Comparison of ENCODE assay signal across 21 mouse cellular contexts in the genomic region with DNA sequence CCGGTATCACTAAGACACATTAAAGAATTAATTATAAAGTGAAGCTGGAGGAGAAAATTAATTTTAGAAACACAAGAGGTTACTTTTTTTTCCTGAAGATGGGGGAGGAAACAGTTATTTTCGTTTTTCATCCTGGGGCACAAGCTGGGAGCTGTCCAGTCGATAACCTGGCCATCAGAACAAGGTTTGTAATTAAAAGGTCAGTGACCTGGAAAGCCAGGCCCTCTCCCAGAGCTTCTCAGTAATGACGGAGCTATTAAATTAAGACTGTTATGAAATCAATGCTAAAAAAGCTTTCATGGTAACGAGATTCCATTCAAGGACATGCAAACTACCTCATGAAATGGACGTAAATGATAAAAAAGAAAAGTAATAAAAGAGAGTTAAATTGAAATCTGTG.
"Had no signal": no experiment of that assay in that cellular context is flagged by ENCODE, and none has a peak within 500 bp of the region (broad histone marks: within the 10 kb centered on the region; RNA-seq: fewer than 3 reads in every experiment).

No protein-coding gene starts in this region.

- H3K36me3 ChIP-seq: stomach, embryonic 15.5 days had no signal

- H3K27ac ChIP-seq: hindbrain, postnatal 0 days; layer of hippocampus, adult 2 months; limb, embryonic 10.5 days; limb, embryonic 13.5 days; liver, embryonic 14.5 days; lung, embryonic 15.5 days; stomach, embryonic 15.5 days had no signal

- H3K27me3 ChIP-seq: limb, embryonic 13.5 days; lung, embryonic 15.5 days; stomach, embryonic 15.5 days had no signal

- ATAC-seq: hindbrain, postnatal 0 days; inflammation-experienced regulatory T-cells, adult 6 months; intestine, embryonic 16.5 days; liver, postnatal 0 days had no signal

- H3K4me2 ChIP-seq: limb, embryonic 13.5 days; lung, embryonic 15.5 days; midbrain, embryonic 11.5 days; stomach, embryonic 15.5 days had no signal

- DNase-seq: kidney, adult 2 months; kidney, postnatal 25 days; layer of hippocampus, adult 9-11 months; liver; liver, postnatal 0 days; lung, postnatal 10 days; lung, postnatal 4 days; midbrain, embryonic 14.5 days; right cerebral cortex, postnatal 25 days; spleen, adult 18-20 months; thymus, postnatal 25 days had no signal

- H3K9me3 ChIP-seq: limb, embryonic 10.5 days; limb, embryonic 13.5 days; lung, embryonic 15.5 days; stomach, embryonic 15.5 days had no signal

- H3K9ac ChIP-seq: limb, embryonic 13.5 days; liver, embryonic 14.5 days; liver, postnatal 0 days; lung, embryonic 15.5 days; stomach, embryonic 15.5 days had no signal

- H3K4me3 ChIP-seq: layer of hippocampus, adult 2 months; limb, embryonic 10.5 days; limb, embryonic 13.5 days; lung, embryonic 15.5 days; stomach, embryonic 15.5 days had no signal
